Mouse (Mus musculus) kidney, adult 9 months (tissue): ENCODE measurements at regions not wholly inside any gene's neighbourhood (a gene's known extent, or its start where the extent isn't known, plus 50 kb on each side); places are given as distances from the start of the nearest gene placed in this dataset.

Experiments
- DNase-seq: peaks from one replicate; pipeline ENCODE4 v3.0.0; 2022

GRCm38 (mm10) chr5:37895441-37896336 is 71.3 kb upstream of the Msx1 start:
- DNase-seq = no peak

GRCm38 (mm10) chr5:37893639-37894550 is 69.5 kb upstream of the Msx1 start:
- no peak for DNase-seq

GRCm38 (mm10) chr5:37890641-37891040 is 66.3 kb upstream of the Msx1 start:
- no peak for DNase-seq

- peak; percentile 9 for DNase-seq
Measured at GRCm38 (mm10) chr5:37879668-37880380, 55.4 kb upstream of the Msx1 start.

- no peak for DNase-seq
Measured at GRCm38 (mm10) chr5:37876240-37876639, 51.9 kb upstream of the Msx1 start.

GRCm38 (mm10) chr5:37875452-37875851 is 51.1 kb upstream of the Msx1 start:
- DNase-seq = no peak

GRCm38 (mm10) chr5:37874784-37875281 is 50.5 kb upstream of the Msx1 start:
- peak; percentile 94 for DNase-seq
